Mouse (Mus musculus) heart, embryonic 13.5 days (tissue): ENCODE results near the gene Ankrd34a. TPM values are rescaled to one million over a fixed set of nuclear protein-coding genes. Genes with fewer than 3 reads are reported as not detected.

ENCODE experiments used
- ATAC-seq: fragments of 200-750 bp; cut with Nextera tagmentation; 2 replicates; pipeline ENCODE4 v1.8.0; 2017; ENCODE audit warnings: moderate TSS enrichment; ENCODE audit not compliant: insufficient number of reproducible peaks, low FRiP score, low TSS enrichment; ENCODE audit errors: extremely low read depth
- H3K27ac ChIP-seq: fragments of 300-500 bp; sonication (generic); replicated peaks from 2 replicates; pipeline ENCODE4 v1.5.1; 2015; ENCODE audit warnings: moderate library complexity, mild to moderate bottlenecking, inconsistent platforms
- H3K27me3 ChIP-seq: fragments of 300-500 bp; sonication (generic); replicated peaks from 2 replicates; pipeline ENCODE4 v1.6.1; 2015; ENCODE audit warnings: mild to moderate bottlenecking, inconsistent platforms
- H3K36me3 ChIP-seq: fragments of 300-500 bp; sonication (generic); 2 replicates; pipeline ENCODE4 v1.6.1; 2015; ENCODE audit warnings: mild to moderate bottlenecking, inconsistent platforms
- H3K4me1 ChIP-seq: fragments of 300-500 bp; sonication (generic); 2 replicates; pipeline ENCODE4 v1.6.1; 2015; ENCODE audit warnings: inconsistent platforms
- H3K4me2 ChIP-seq: fragments of 300-500 bp; sonication (generic); 2 replicates; pipeline ENCODE4 v1.6.1; 2015; ENCODE audit warnings: inconsistent platforms, mild to moderate bottlenecking, moderate library complexity
- H3K4me3 ChIP-seq: fragments of 300-500 bp; sonication (generic); 2 replicates; pipeline ENCODE4 v1.5.1; 2015; ENCODE audit warnings: moderate library complexity, mild to moderate bottlenecking, inconsistent platforms
- H3K9ac ChIP-seq: fragments of 300-500 bp; sonication (generic); 2 replicates; pipeline ENCODE4 v1.6.1; 2015; ENCODE audit warnings: inconsistent platforms, mild to moderate bottlenecking, moderate library complexity
- H3K9me3 ChIP-seq: fragments of 300-500 bp; sonication (generic); 2 replicates; pipeline ENCODE4 v1.6.1; 2016; ENCODE audit warnings: inconsistent platforms
- WGBS: fragments of 180-500 bp; shearing (Covaris S2); methylation state at CpG from one replicate; pipeline ENCODE4 v1.1.7; 2015; ENCODE audit warnings: mixed read lengths; 5-methylcytosine and 5-hydroxymethylcytosine counted together
- polyA plus RNA-seq: library from polyadenylated mRNA; unstranded; fragments of >200 nt; fragmentation: Nextera tagmentation; extraction: Ambion mirVana; gene quantifications from 2 replicates; pipeline ENCODE4 v1.2.1, GENCODE M21; 2015

Ankrd34a gene
- polyA plus RNA-seq, 1 experiment from 2014 or later, result 6.5 TPM

DNA sequence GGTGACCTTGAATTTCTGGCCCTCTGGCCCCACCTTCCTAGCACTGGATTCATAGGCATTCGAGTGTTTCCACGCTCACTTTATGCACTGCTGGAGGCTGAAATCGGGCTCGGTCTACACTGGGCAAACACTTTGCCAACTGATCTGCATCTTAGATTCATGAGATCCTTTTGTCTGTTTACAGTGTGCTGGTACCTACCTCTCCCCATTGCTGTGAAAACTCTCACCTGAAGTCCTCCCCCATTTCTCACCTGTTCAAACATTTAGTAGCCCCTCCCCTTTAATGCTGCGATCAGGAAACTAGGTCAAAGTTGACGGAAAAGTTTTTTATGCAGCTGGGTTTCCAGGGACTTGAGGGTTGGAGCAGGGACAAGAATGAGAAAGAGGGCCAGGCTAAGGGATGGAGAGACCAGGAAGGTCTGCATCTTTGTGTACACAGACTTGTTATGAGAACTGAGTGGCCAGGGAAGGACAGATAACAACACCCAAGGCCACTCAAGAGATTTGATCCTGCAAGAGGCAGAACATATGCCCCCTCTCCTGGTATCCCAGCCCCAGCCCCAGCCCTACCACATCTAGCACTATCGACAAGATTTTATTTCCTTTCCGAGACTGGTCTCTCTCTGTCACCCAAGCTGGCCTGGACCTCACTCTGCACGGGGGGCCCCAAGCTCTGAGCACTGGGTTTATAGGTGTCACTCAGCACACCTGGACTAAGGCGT lies 32.4 kb upstream of the Ankrd34a start:
- Histone ChIP-seq H3K36me3 (peaks cover 28% of the 10 kb centered on the region), H3K27ac (peak overlapping the region; percentile 99), H3K4me3 (no peak overlapping the region), H3K4me1 (peaks cover 61% of the 10 kb centered on the region), H3K27me3 (no peaks in the 10 kb centered on the region), H3K9ac (peak overlapping the region; percentile 58), H3K9me3 (no peaks in the 10 kb centered on the region), H3K4me2 (peak overlapping the region; percentile 18; the same call in 1 of the 2 replicates)
- 39% methylated on average over 10 of the region's 10 CpGs for WGBS
- no peak for ATAC-seq

DNA sequence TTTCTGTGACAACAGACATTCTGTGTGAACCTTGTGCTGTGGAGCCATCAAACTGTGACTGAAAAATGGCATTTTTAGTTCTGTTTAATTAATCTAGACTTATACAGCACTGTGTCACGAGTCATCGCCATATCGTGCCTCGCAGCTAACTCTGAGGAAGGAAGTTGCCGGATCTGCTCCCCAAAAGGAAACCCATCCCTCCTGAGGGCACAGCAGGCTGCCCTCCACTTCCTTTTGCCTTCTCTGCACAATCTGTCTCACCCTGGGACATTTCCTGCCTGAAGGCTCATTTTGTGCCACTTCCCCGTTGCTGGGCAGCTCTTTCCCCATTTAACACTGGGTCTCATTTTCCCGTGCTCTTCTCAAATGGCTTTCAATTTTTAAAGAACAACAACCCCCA lies 31.8 kb upstream of the Ankrd34a start:
- ATAC-seq, result 0 out of 2 replicates have a peak, but pooled peaks have one; percentile 35
- peak overlapping the region; percentile 99 for H3K27ac ChIP-seq
- WGBS, result 43% methylated on average over 7 of the region's 7 CpGs
- H3K4me2 ChIP-seq, result peak overlapping the region; percentile 18; the same call in 1 of the 2 replicates
- no peak overlapping the region for H3K4me3 ChIP-seq
- peaks cover 22% of the 10 kb centered on the region for H3K36me3 ChIP-seq
- peaks cover 64% of the 10 kb centered on the region for H3K4me1 ChIP-seq
- H3K27me3 ChIP-seq, result no peaks in the 10 kb centered on the region
- H3K9ac ChIP-seq, result peak overlapping the region; percentile 58; the same call in 1 of the 2 replicates
- H3K9me3 ChIP-seq, result no peaks in the 10 kb centered on the region

GRCm38 (mm10) chr3:96565105-96565504 lies 31.3 kb upstream of the Ankrd34a start:
- Histone ChIP-seq H3K36me3 (peaks cover 18% of the 10 kb centered on the region), H3K4me2 (no peak overlapping the region), H3K27me3 (no peaks in the 10 kb centered on the region), H3K4me3 (no peak overlapping the region), H3K9ac (no peak overlapping the region), H3K9me3 (no peaks in the 10 kb centered on the region), H3K4me1 (peaks cover 64% of the 10 kb centered on the region), H3K27ac (peak overlapping the region; percentile 99)
- WGBS, result 81% methylated on average over 2 of the region's 3 CpGs
- ATAC-seq, result no peak

DNA sequence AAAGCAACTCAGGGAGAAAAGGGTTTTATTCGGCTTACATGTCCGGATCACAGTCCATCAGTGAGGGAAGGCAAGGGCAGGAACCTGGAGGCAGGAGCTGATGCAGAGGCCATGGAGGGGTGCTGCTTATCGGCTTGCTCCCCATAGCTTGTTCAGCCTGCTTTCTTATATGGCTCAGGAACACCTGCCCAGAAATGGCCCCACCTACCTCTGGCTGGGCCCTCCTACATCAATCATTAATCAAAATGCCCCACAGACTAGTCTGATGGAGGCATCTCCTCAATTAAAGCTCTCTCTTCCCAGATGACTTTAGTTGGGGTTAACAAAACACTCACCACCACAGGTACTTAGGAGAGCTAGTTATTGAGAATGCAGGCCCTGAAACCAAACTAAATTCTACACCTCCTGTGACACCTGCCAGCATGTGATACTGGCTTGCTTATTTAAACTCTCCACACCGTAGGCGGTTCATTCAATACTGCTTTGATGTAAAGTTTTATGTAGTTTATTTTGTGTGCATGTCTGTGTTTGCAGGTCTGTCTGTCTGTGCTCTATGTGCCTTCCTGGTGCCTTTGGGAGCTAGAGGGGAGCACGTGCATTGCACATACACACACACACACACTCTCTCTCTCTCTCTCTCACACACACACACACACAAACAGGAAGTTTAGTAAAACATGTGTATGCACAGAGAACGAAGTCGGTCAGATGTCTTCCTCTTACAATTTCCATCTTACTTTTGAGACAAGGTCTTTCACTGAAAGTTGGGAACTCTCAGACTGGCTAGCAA lies 29.6 kb upstream of the Ankrd34a start:
- WGBS, result 74% methylated on average over 8 of the region's 8 CpGs
- Histone ChIP-seq H3K9me3 (no peaks in the 10 kb centered on the region), H3K36me3 (peaks cover 1% of the 10 kb centered on the region; the same call in 1 of the 2 replicates), H3K27me3 (no peaks in the 10 kb centered on the region), H3K9ac (no peak overlapping the region), H3K4me1 (peaks cover 65% of the 10 kb centered on the region), H3K27ac (0 out of 2 replicates have a peak overlapping the region, but pooled peaks have one; percentile 0), H3K4me2 (no peak overlapping the region), H3K4me3 (no peak overlapping the region)
- ATAC-seq, result no peak

- H3K9me3 ChIP-seq, result no peaks in the 10 kb centered on the region
- no peak overlapping the region for H3K9ac ChIP-seq
- no peak for ATAC-seq
- peaks cover 65% of the 10 kb centered on the region for H3K4me1 ChIP-seq
- H3K4me3 ChIP-seq, result no peak overlapping the region
- peak overlapping the region; percentile 54 for H3K27ac ChIP-seq
- no peaks in the 10 kb centered on the region for H3K36me3 ChIP-seq
- H3K27me3 ChIP-seq, result no peaks in the 10 kb centered on the region
- 77% methylated on average over 8 of the region's 8 CpGs for WGBS
- H3K4me2 ChIP-seq, result no peak overlapping the region
Observed at GRCm38 (mm10) chr3:96568605-96569004, 27.8 kb upstream of the Ankrd34a start.

GRCm38 (mm10) chr3:96569506-96569905 lies 26.9 kb upstream of the Ankrd34a start:
- no peak overlapping the region for H3K4me2 ChIP-seq
- H3K27ac ChIP-seq, result peak overlapping the region; percentile 54
- H3K4me1 ChIP-seq, result peaks cover 65% of the 10 kb centered on the region
- 0 out of 2 replicates have a peak overlapping the region, but pooled peaks have one; percentile 7 for H3K9ac ChIP-seq
- ATAC-seq, result no peak
- H3K9me3 ChIP-seq, result no peaks in the 10 kb centered on the region
- no peaks in the 10 kb centered on the region for H3K36me3 ChIP-seq
- no peak overlapping the region for H3K4me3 ChIP-seq
- WGBS, result 64% methylated on average over 13 of the region's 13 CpGs
- no peaks in the 10 kb centered on the region for H3K27me3 ChIP-seq

DNA sequence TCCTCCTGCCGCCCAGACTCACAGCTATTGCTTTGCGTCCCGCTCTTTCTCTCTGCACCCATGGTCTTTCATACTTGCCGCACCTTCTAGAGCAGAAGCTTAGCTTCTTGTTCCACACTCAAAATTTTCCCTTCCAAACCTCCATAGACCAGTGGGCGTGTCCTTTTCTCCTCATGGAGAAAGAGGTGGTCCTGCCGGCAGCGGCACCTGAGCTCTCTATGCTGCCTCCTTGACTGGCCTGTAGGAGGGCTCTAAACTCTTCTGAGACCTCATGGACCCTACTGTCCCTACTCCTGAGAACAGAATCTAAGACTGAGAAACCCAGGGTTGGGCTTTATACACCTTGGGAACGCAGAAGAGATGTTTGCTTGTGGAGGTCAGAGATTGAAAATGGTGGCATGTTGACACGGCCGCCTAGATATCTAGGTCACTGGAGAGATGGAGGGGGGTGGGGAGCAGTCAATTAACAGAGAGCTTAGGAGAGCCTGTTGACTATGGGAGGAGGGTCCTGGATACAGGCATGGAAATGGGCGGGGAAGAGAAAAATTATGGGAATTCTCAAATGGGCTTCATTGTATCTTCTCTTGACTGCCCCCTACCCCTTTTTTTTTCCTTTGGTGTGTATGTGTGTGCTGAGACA lies 26.4 kb upstream of the Ankrd34a start:
- H3K9ac ChIP-seq, result no peak overlapping the region
- peaks cover 67% of the 10 kb centered on the region for H3K4me1 ChIP-seq
- no peaks in the 10 kb centered on the region for H3K27me3 ChIP-seq
- no peaks in the 10 kb centered on the region for H3K36me3 ChIP-seq
- H3K4me3 ChIP-seq, result no peak overlapping the region
- peak overlapping the region; percentile 55 for H3K27ac ChIP-seq
- no peak for ATAC-seq
- H3K9me3 ChIP-seq, result no peaks in the 10 kb centered on the region
- no peak overlapping the region for H3K4me2 ChIP-seq
- 75% methylated on average over 11 of the region's 11 CpGs for whole genome bisulfite sequencing

GRCm38 (mm10) chr3:96570643-96571042 lies 25.8 kb upstream of the Ankrd34a start:
- H3K27me3 ChIP-seq, result no peaks in the 10 kb centered on the region
- H3K4me2 ChIP-seq, result no peak overlapping the region
- H3K9ac ChIP-seq, result no peak overlapping the region
- H3K4me1 ChIP-seq, result peaks cover 70% of the 10 kb centered on the region
- no peak overlapping the region for H3K4me3 ChIP-seq
- no peaks in the 10 kb centered on the region for H3K9me3 ChIP-seq
- 50% methylated on average over 7 of the region's 7 CpGs for WGBS
- ATAC-seq, result no peak
- peak overlapping the region; percentile 55 for H3K27ac ChIP-seq
- H3K36me3 ChIP-seq, result no peaks in the 10 kb centered on the region

DNA sequence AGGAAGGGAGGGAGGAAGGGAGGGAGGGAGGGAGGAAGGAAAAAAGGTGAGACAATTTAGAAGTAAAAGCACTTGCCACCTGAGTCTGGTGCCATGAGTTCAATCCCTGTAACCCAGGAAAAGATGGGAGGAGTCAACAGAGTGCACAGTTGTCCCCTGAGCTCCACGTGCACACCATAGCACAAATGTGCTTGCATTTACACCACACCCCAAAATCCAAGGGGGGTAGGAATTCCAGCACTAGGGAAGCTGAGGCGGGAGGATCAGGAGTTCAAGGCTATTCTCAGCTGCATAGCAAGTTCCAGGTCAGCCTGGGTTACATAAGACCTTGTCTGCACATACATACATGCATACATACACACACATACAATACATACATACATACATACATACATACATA lies 25.1 kb upstream of the Ankrd34a start:
- Histone ChIP-seq H3K9me3 (no peaks in the 10 kb centered on the region), H3K4me2 (no peak overlapping the region), H3K4me1 (peaks cover 72% of the 10 kb centered on the region), H3K4me3 (no peak overlapping the region), H3K27me3 (no peaks in the 10 kb centered on the region), H3K36me3 (no peaks in the 10 kb centered on the region), H3K27ac (peak overlapping the region; percentile 55), H3K9ac (no peak overlapping the region; the same call in 1 of the 2 replicates)
- 75% methylated on average over 2 of the region's 2 CpGs for WGBS
- ATAC-seq, result no peak

GRCm38 (mm10) chr3:96571896-96572698 lies 24.3 kb upstream of the Ankrd34a start:
- Histone ChIP-seq H3K4me1 (peaks cover 72% of the 10 kb centered on the region), H3K36me3 (no peaks in the 10 kb centered on the region), H3K27me3 (no peaks in the 10 kb centered on the region), H3K4me2 (no peak overlapping the region), H3K4me3 (no peak overlapping the region), H3K27ac (peak overlapping the region; percentile 55), H3K9ac (0 out of 2 replicates have a peak overlapping the region, but pooled peaks have one; percentile 55), H3K9me3 (no peaks in the 10 kb centered on the region)
- no peak for ATAC-seq
- WGBS, result 57% methylated on average over 16 of the region's 16 CpGs
